Mouse (Mus musculus) heart, adult 2 months (tissue): ENCODE data around the gene Gm4450.
"Not testable (repeated sequence)": the region's sequence is repeated elsewhere in the genome, so short reads cannot be mapped to it uniquely, and the experiment has no call there.

ENCODE experiments used
- EP300 ChIP-seq: fragments of 200-500 bp; IDR thresholded peaks from 2 replicates; pipeline ENCODE4 v1.6.1; 2011; ENCODE audit warnings: low read depth, low read length, control low read depth; ENCODE audit not compliant: insufficient read depth
- POLR2A ChIP-seq: fragments of 200-500 bp; IDR thresholded peaks from 2 replicates; pipeline ENCODE4 v1.6.1; 2011; ENCODE audit warnings: mild to moderate bottlenecking, low read depth, low read length, control low read depth; ENCODE audit not compliant: insufficient read depth

DNA sequence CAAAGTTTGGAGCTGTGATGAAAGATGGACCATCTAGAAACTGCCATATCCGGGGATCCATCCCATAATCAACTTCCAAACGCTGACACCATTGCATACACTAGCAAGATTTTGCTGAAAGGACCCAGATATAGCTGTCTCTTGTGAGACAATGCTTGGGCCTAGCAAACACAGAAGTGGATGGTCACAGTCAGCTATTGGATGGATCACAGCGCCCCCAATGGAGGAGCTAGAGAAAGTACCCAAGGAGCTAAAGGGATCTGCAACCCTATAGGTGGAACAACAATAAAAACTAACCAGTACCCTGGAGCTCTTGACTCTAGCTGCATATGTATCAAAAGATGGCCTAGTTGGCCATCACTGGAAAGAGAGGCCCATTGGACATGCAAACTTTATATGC lies 14.7 kb downstream of the Gm4450 start:
- not testable (repeated sequence) for TF ChIP-seq POLR2A, EP300
